Comparison of ENCODE assay signal across 8 mouse cellular contexts in the genomic region with DNA sequence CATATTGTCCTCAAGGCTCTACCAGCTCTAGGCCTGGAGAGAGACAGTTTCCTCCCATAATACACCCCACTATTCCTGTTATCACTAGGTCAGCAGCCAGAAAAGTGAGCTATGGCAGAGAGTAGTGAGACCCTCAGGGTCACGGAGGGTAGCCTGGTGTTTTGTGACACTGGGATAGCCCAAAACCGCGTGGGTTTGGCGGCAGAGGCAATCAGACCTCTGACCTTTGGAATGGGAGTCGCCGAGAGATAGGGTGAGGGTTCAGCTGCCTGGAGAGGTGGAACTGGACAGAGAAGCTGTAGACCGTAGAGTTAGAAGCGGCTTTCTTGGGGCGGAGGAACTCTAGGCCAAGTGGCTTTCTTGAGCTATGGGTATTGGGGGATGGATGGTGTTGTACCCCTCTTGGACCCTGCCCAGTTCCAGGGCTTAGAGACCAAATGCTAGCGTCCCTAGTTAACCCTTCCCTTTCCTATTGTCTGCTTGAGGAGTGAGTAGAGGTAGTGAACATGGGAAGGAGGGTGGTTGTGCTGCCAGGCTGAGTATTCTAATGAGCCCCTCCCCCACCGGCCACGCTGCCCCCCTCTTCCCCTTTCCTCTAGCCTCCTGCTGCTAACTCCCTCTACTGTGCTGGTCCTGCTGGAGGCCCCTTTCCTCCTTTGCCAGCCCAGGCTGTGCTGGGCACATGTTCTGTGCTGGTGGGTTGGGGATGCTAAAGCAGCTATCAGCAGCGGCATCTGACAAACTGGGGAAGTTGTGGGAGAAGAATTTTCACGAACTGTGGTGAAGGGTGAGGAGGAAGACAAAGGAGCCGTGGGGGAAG.
DNase-seq lines count a peak whose midpoint lies in the region; ATAC-seq and TF ChIP-seq lines count a peak whose summit lies in the region.

No protein-coding gene starts in this region.

- H3K9ac ChIP-seq in heart, postnatal 0 days (replicated peaks; ENCODE audit: low read depth, low read length), result peak overlapping the region; percentile 78; the same call in 1 of the 2 replicates
- peak overlapping the region; percentile 59 for H3K9ac ChIP-seq in intestine, embryonic 14.5 days (ENCODE audit: low read length)

- H3K9me3 ChIP-seq in heart, postnatal 0 days (replicated peaks; ENCODE audit: control insufficient read depth, low read length), result no peaks in the 10 kb centered on the region
- H3K9me3 ChIP-seq in intestine, embryonic 14.5 days (ENCODE audit: control insufficient read depth, low read length), result no peaks in the 10 kb centered on the region

- DNase-seq in heart, postnatal 0 days (ENCODE audit: low spot score), result no peak
- DNase-seq in heart, postnatal 25 days (ENCODE audit: low spot score), result no peak
- peak; percentile 67 for DNase-seq in embryo, embryonic 10.5 days (ENCODE audit: low spot score)
- DNase-seq in intestine, embryonic 14.5 days (ENCODE audit: low spot score), result peak; percentile 65
- DNase-seq in mesoderm, embryonic 11.5 days (ENCODE audit: low read depth, low spot score), result peak; percentile 58
- peak; percentile 44 for DNase-seq in thymus, postnatal 25 days
- DNase-seq in gastrocnemius, postnatal 4 days (ENCODE audit: low spot score in 2 of 2), result no peak
- DNase-seq in adrenal gland, postnatal 36 days, result no peak

- no peak for TF ChIP-seq EP300 in heart, postnatal 0 days (IDR thresholded peaks at IDR 0.05; ENCODE audit: low read depth)

- H3K4me2 ChIP-seq in heart, postnatal 0 days (ENCODE audit: low read depth, low read length), result peak overlapping the region; percentile 98
- H3K4me2 ChIP-seq in intestine, embryonic 14.5 days (ENCODE audit: low read length), result peak overlapping the region; percentile 66

- peak overlapping the region; percentile 68; the same call in 1 of the 2 replicates for H3K4me3 ChIP-seq in heart, postnatal 0 days (ENCODE audit: low read depth, low read length)
- peak overlapping the region; percentile 44 for H3K4me3 ChIP-seq in intestine, embryonic 14.5 days (ENCODE audit: low read depth, low read length)

- peak overlapping the region; percentile 85; the same call in 1 of the 2 replicates for H3K27ac ChIP-seq in heart, postnatal 0 days (ENCODE audit: low read depth)
- H3K27ac ChIP-seq in intestine, embryonic 14.5 days (ENCODE audit: low read depth), result peak overlapping the region; percentile 93

- H3K4me1 ChIP-seq in heart, postnatal 0 days (ENCODE audit: control insufficient read depth, insufficient read depth), result peaks cover 48% of the 10 kb centered on the region
- peaks cover 50% of the 10 kb centered on the region for H3K4me1 ChIP-seq in intestine, embryonic 14.5 days (replicated peaks; ENCODE audit: control insufficient read depth, insufficient read depth, low read length)

- H3K36me3 ChIP-seq in heart, postnatal 0 days (replicated peaks; ENCODE audit: control insufficient read depth, insufficient read depth, low read length), result peaks cover 32% of the 10 kb centered on the region
- H3K36me3 ChIP-seq in intestine, embryonic 14.5 days (ENCODE audit: control insufficient read depth, insufficient read depth, low read length), result peaks cover 46% of the 10 kb centered on the region

- ATAC-seq in heart, postnatal 0 days (ENCODE audit: insufficient read depth, low read depth), result no peak
- ATAC-seq in intestine, embryonic 14.5 days (replicated peaks; ENCODE audit: low FRiP score, low TSS enrichment, low read depth), result no peak

- WGBS in heart, postnatal 0 days, result 33% methylated on average over 15 of the region's 15 CpGs
- WGBS in intestine, embryonic 14.5 days, result 10% methylated on average over 15 of the region's 15 CpGs

- no peak for TF ChIP-seq CTCF in heart, postnatal 0 days (IDR thresholded peaks at IDR 0.05; ENCODE audit: low read depth)

- intact Hi-C loops in heart, postnatal 25 days (cut with DNase I), result no loop called here

- no peaks in the 10 kb centered on the region for H3K27me3 ChIP-seq in heart, postnatal 0 days (ENCODE audit: control insufficient read depth, insufficient read depth, low read length)
- H3K27me3 ChIP-seq in intestine, embryonic 14.5 days (replicated peaks; ENCODE audit: control insufficient read depth, insufficient read depth, low read length), result no peaks in the 10 kb centered on the region

Comparison
In these comparisons a context has a peak if more than half of its experiments do, and no peak if none do; other contexts are left out.
1. DNase-seq: peak in embryo, embryonic 10.5 days (single experiment), intestine, embryonic 14.5 days (single experiment), mesoderm, embryonic 11.5 days (single experiment) and thymus, postnatal 25 days (single experiment); none in heart, postnatal 0 days (single experiment), heart, postnatal 25 days (single experiment), gastrocnemius, postnatal 4 days (0 of 2) and adrenal gland, postnatal 36 days (0 of 2).